Mouse (Mus musculus) midbrain, embryonic 13.5 days (tissue): ENCODE data around the gene Adgrd1. TPM values are rescaled to one million over a fixed set of nuclear protein-coding genes. Genes with fewer than 3 reads are reported as not detected.
A peak's percentile ranks its signal among the peaks of the same experiment; 100 is the strongest.

Experiments
- ATAC-seq: fragments of 200-750 bp; cut with Nextera tagmentation; 2 replicates; pipeline ENCODE4 v1.8.0; 2017; ENCODE audit warnings: mild to moderate bottlenecking, moderate TSS enrichment, moderate library complexity
- H3K27ac ChIP-seq: fragments of 300-500 bp; sonication (generic); 2 replicates; pipeline ENCODE4 v1.5.1; 2015; ENCODE audit warnings: inconsistent platforms, mild to moderate bottlenecking, moderate library complexity
- H3K27me3 ChIP-seq: fragments of 300-500 bp; sonication (generic); 2 replicates; pipeline ENCODE4 v1.6.1; 2015; ENCODE audit warnings: mild to moderate bottlenecking, inconsistent platforms
- H3K36me3 ChIP-seq: fragments of 300-500 bp; sonication (generic); 2 replicates; pipeline ENCODE4 v1.6.1; 2015; ENCODE audit warnings: mild to moderate bottlenecking, inconsistent platforms
- H3K4me1 ChIP-seq: fragments of 300-500 bp; sonication (generic); replicated peaks from 2 replicates; pipeline ENCODE4 v1.6.1; 2015; ENCODE audit warnings: inconsistent platforms
- H3K4me2 ChIP-seq: fragments of 300-500 bp; sonication (generic); replicated peaks from 2 replicates; pipeline ENCODE4 v1.6.1; 2015; ENCODE audit warnings: moderate library complexity, mild to moderate bottlenecking, inconsistent platforms
- H3K4me3 ChIP-seq: fragments of 300-500 bp; sonication (generic); replicated peaks from 2 replicates; pipeline ENCODE4 v1.5.1; 2015; ENCODE audit warnings: mild to moderate bottlenecking, inconsistent platforms
- H3K9ac ChIP-seq: fragments of 300-500 bp; sonication (generic); replicated peaks from 2 replicates; pipeline ENCODE4 v1.6.1; 2015; ENCODE audit warnings: mild to moderate bottlenecking, inconsistent platforms
- H3K9me3 ChIP-seq: fragments of 300-500 bp; sonication (generic); 2 replicates; pipeline ENCODE4 v1.6.1; 2016; ENCODE audit warnings: mild to moderate bottlenecking, inconsistent platforms
- WGBS: fragments of 180-500 bp; shearing (Covaris S2); methylation state at CpG from one replicate; pipeline ENCODE4 v1.1.7; 2015; 5-methylcytosine and 5-hydroxymethylcytosine counted together
- polyA plus RNA-seq: library from polyadenylated mRNA; unstranded; fragments of >200 nt; fragmentation: Nextera tagmentation; extraction: Ambion mirVana; gene quantifications from 2 replicates; pipeline ENCODE4 v1.2.1, GENCODE M21; 2015

The Adgrd1 gene
- polyA plus RNA-seq, 1 experiment from 2014 or later: 0.15 TPM

DNA sequence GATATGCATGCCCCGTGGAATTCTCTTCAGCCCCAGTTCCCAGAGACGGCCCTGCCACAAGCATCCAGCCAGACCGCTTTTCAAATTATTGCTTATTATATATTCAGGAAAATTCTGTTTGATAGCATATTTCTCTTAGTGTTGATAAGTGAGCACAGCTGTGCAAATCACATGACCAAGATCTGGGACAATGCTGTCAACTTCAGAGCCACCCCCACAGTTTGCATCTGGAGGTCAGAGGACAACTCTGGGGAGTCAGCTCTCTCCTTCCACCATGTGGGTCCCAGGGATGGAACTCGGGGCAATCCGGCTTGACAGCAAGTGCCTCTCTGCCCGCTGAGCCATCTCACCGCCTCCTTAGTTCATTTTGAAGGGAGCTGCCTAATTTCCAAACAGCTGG lies 69.0 kb downstream of the Adgrd1 start:
- no peak for ATAC-seq
- 78% methylated on average over 7 of the region's 7 CpGs for WGBS
- no peaks in the 10 kb centered on the region for H3K36me3 ChIP-seq
- no peak overlapping the region for H3K27ac ChIP-seq
- no peaks in the 10 kb centered on the region for H3K9me3 ChIP-seq
- no peak overlapping the region for H3K4me2 ChIP-seq
- H3K9ac ChIP-seq: no peak overlapping the region
- no peak overlapping the region for H3K4me3 ChIP-seq
- no peaks in the 10 kb centered on the region for H3K27me3 ChIP-seq
- peaks cover 12% of the 10 kb centered on the region for H3K4me1 ChIP-seq

DNA sequence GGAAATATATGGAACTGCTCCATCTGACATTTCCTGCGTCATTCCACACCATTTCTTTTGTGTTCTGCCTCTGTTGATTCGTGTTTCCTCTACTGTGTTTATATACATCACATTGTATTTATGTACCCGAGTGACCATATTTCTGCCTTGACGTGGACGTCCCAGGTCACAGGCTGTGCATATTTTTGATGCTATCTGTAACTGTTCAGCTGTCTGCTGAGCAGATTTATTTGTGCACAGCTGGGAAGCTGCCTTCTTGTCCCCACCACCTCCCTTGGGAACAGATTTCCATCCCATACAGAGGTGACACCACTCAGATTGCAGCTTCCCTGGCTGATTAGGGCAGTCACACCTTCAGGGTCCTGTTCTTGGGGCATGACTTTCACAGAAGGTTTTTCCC lies 72.5 kb downstream of the Adgrd1 start:
- Histone ChIP-seq H3K27ac (no peak overlapping the region), H3K27me3 (no peaks in the 10 kb centered on the region), H3K36me3 (no peaks in the 10 kb centered on the region), H3K4me1 (peaks cover 12% of the 10 kb centered on the region), H3K4me3 (no peak overlapping the region), H3K9ac (no peak overlapping the region), H3K9me3 (no peaks in the 10 kb centered on the region), H3K4me2 (no peak overlapping the region)
- 72% methylated on average over 5 of the region's 5 CpGs for WGBS
- ATAC-seq: no peak

DNA sequence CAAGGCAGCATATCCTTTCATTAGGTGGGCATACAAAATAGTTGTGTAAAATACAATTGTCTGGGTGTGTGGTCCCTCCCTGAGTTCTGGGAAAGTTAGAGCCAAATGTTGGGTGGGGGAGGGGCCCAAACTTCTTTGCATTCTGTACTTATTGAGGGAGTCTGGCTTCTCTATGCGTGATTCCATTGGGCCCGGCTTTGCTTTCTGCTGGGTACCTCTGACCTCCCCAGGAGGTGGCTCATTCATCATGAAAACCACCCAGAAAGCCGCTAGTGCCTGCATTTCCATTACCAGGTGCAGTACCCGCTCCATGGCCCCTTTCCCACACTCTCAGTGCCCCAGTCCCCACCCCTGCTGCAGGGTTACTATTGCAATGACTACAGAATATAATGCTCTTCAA lies 73.0 kb downstream of the Adgrd1 start:
- Histone ChIP-seq H3K4me2 (no peak overlapping the region), H3K27me3 (no peaks in the 10 kb centered on the region), H3K4me1 (peaks cover 12% of the 10 kb centered on the region), H3K27ac (peak overlapping the region; percentile 42; the same call in 1 of the 2 replicates), H3K9me3 (no peaks in the 10 kb centered on the region), H3K36me3 (no peaks in the 10 kb centered on the region), H3K4me3 (no peak overlapping the region), H3K9ac (no peak overlapping the region)
- 0 out of 2 replicates have a peak, but pooled peaks have one; percentile 27 for ATAC-seq
- 17% methylated on average over 4 of the region's 4 CpGs for WGBS

DNA sequence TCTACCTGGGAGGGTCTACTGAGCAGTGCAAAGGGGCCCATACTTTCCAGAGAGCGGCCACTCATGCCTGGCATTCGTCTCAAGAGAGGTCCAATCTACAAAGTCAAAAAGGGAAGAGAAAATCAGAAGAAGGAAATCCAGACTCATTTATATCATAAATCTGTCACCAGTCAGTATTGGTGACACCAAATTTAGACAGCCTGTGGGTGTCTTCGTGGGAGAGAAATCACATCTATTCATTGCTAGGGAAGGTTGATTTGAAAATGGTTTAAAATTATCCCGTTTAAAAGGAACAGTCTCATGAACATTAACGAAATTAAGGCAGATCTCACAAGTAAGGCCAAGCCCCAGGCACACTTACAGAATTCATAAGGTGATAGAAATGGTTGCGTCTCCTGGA lies 76.0 kb downstream of the Adgrd1 start:
- ATAC-seq: no peak
- H3K27me3 ChIP-seq: no peaks in the 10 kb centered on the region
- H3K4me3 ChIP-seq: no peak overlapping the region
- H3K27ac ChIP-seq: no peak overlapping the region
- H3K9me3 ChIP-seq: no peaks in the 10 kb centered on the region
- H3K9ac ChIP-seq: no peak overlapping the region
- H3K36me3 ChIP-seq: no peaks in the 10 kb centered on the region
- WGBS: 94% methylated on average over 6 of the region's 6 CpGs
- peaks cover 21% of the 10 kb centered on the region for H3K4me1 ChIP-seq
- no peak overlapping the region for H3K4me2 ChIP-seq

DNA sequence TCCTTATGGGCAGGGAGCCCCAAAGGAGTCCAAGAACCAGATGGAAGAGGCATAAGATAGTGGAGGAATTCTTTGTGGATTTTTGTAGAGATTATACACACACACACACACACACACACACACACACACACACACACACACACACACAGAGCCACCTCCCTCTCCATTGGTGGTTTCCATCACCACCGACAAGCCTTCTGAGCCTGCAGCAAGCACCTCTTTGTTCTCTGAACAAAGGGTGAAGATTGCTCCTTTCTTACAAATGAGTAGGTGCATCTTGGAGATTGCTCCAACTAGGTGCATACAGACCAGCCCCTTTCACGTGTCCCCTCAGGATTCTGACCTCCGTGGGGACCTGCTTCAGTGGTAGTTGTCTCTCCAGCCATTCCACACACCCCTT lies 79.4 kb downstream of the Adgrd1 start:
- Histone ChIP-seq H3K4me3 (no peak overlapping the region), H3K36me3 (no peaks in the 10 kb centered on the region), H3K27me3 (0 out of 2 replicates have a peak, but pooled peaks cover 2% of the 10 kb centered on the region), H3K4me2 (no peak overlapping the region), H3K9me3 (no peaks in the 10 kb centered on the region), H3K9ac (no peak overlapping the region), H3K27ac (no peak overlapping the region), H3K4me1 (peaks cover 9% of the 10 kb centered on the region; the same call in 1 of the 2 replicates)
- 14% methylated on average over 3 of the region's 3 CpGs for WGBS
- no peak for ATAC-seq

DNA sequence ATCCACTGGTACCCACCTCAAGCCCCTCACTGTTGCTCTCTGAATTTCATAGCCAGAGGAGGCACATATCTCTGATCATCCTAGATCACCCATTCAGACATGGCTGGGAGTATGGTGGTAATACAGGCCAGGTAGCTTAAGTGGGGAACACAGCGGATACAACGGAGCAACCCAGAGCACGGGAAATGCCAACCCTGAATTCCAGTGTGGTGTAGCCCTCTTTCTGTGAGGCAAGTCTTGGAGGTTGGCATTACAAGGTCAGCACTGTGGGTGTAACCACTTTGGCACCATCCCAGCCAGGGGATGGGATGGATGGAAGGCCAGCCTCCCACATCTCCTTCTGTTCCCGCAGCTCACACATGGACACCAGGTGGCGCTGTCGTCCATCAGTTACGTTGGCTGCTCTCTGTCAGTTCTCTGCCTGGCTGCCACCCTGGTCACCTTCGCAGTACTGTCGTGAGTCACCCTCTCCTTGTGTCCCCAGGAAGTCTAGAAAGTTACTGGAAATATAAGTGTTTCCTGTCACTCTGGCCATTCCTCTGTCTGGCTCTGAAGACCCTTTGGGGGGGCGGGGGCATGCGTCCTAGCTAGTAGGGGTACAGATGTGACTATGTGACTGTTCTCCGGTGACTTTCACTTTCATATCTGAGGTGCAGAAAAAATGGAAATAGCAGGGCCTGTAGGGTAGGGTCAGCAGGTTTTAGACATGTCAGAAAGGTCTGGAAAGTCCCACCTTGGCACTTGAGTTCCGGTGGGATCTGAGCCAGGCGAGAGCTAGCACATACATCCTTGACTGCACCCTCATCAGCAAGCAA lies 81.4 kb downstream of the Adgrd1 start:
- Histone ChIP-seq H3K9ac (no peak overlapping the region), H3K4me1 (peaks cover 16% of the 10 kb centered on the region), H3K36me3 (no peaks in the 10 kb centered on the region), H3K4me3 (no peak overlapping the region), H3K27me3 (0 out of 2 replicates have a peak, but pooled peaks cover 2% of the 10 kb centered on the region), H3K9me3 (no peaks in the 10 kb centered on the region), H3K4me2 (no peak overlapping the region), H3K27ac (no peak overlapping the region)
- 51% methylated on average over 14 of the region's 14 CpGs for WGBS
- peak; percentile 83 for ATAC-seq

DNA sequence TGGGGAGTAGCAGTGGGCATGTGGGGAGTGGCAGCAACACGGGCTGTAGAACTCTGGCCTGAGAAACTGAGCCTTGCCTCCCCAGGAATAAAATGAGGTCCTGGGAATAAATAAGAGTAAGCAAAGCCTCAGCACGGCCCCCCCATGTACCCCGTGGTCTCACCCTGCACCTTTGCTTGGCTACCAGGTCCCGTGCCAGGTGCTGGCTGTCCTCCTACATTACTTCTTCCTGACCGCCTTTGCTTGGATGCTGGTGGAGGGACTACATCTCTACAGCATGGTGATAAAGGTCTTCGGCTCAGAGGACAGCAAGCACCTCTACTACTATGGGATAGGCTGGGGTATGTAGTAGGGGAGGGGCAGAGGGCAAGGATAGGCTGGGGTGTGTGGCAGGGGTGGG lies 82.8 kb downstream of the Adgrd1 start:
- no peak overlapping the region for H3K9ac ChIP-seq
- H3K4me3 ChIP-seq: no peak overlapping the region
- H3K4me2 ChIP-seq: no peak overlapping the region
- peaks cover 21% of the 10 kb centered on the region for H3K4me1 ChIP-seq
- WGBS: 94% methylated on average over 6 of the region's 6 CpGs
- H3K27me3 ChIP-seq: peaks cover 2% of the 10 kb centered on the region; the same call in 1 of the 2 replicates
- no peak overlapping the region for H3K27ac ChIP-seq
- H3K9me3 ChIP-seq: no peaks in the 10 kb centered on the region
- ATAC-seq: no peak
- H3K36me3 ChIP-seq: no peaks in the 10 kb centered on the region

DNA sequence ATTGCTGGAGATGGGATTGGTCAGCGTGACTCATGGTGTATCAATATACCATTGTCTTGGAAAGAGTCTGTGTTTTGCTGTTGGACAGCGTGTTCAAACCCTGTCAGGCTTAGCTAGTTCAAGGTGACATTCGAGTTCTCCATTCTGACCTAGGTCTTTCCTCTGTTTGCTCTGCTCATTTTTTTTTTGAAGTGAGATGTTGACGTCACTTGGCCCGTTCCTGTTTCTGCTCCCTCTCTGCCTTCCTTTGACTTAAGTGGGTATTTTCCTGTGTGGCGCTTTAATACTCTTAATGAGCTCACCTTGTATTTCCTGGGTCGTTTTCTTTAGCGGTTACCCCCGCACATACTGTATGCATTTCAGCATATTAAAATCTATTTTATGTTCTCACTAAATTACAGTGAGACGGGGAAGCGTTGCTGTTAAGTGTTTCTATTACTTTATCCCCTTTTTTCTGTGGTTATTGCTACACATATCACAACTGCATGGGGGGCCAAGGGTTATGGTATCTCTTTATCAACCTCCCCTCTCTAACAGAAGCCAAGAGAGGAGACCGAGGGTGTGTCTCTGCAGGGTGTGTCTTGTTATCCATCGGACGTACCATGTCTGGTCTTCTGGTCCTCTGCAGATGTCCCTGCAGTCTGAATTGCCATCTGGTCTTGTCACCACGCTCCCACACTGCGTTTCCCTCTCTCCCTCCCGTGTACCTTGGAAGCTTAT lies 83.6 kb downstream of the Adgrd1 start:
- Histone ChIP-seq H3K27ac (no peak overlapping the region), H3K9ac (no peak overlapping the region), H3K4me3 (no peak overlapping the region), H3K4me1 (peaks cover 21% of the 10 kb centered on the region), H3K9me3 (no peaks in the 10 kb centered on the region), H3K36me3 (no peaks in the 10 kb centered on the region), H3K4me2 (no peak overlapping the region), H3K27me3 (peaks cover 2% of the 10 kb centered on the region; the same call in 1 of the 2 replicates)
- no peak for ATAC-seq
- 88% methylated on average over 17 of the region's 17 CpGs for WGBS

DNA sequence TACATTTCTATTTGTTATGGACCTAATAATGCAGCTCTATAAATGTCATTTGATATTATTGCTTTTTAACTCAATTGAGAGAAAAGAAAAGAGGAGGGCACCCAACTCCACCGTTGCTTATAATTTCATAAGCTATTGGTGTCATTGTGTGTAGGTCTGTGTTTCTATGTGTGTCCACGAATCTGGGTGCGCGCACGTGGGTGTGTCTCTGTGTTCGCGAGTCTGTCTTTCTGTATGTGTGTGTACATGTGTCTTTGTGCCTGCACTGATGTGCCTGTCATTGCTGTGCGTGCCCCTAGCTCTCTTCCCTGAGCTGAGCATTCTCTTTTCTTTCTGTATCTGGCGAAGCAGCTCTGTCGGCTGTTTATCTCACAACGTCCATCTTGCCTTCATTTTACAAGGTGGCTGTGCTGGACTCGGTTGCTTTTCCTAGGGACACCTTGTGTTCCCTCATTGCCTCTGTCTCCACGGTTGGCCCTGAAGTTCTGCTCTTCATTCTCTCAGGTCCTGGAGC lies 84.2 kb downstream of the Adgrd1 start:
- ATAC-seq: no peak
- H3K4me3 ChIP-seq: no peak overlapping the region
- no peak overlapping the region for H3K9ac ChIP-seq
- no peak overlapping the region for H3K4me2 ChIP-seq
- no peaks in the 10 kb centered on the region for H3K36me3 ChIP-seq
- H3K4me1 ChIP-seq: peaks cover 15% of the 10 kb centered on the region
- peaks cover 2% of the 10 kb centered on the region; the same call in 1 of the 2 replicates for H3K27me3 ChIP-seq
- H3K27ac ChIP-seq: no peak overlapping the region
- H3K9me3 ChIP-seq: no peaks in the 10 kb centered on the region
- WGBS: 90% methylated on average over 13 of the region's 13 CpGs

DNA sequence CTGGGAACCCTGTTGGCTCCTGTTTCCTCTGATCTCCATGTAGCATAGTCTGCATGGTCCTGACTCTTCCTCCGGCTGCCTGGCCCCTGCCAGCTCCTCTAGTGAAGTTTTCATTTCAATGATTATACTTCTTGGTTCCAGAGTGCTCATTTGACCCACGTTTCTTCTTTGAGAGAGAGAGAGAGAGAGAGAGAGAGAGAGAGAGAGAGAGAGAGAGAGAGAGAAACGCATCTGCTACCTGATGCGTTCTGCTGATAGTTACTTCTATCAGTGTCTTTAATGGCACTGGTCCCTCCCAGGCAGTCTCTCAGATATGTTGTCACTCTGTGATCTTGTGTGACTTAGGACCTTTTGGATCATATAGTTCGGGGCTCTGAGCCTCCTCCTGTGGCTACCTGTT lies 84.9 kb downstream of the Adgrd1 start:
- H3K4me3 ChIP-seq: no peak overlapping the region
- no peaks in the 10 kb centered on the region for H3K9me3 ChIP-seq
- 71% methylated on average over 5 of the region's 5 CpGs for WGBS
- no peaks in the 10 kb centered on the region for H3K36me3 ChIP-seq
- peaks cover 12% of the 10 kb centered on the region; the same call in 1 of the 2 replicates for H3K4me1 ChIP-seq
- H3K27me3 ChIP-seq: peaks cover 2% of the 10 kb centered on the region; the same call in 1 of the 2 replicates
- no peak for ATAC-seq
- no peak overlapping the region for H3K4me2 ChIP-seq
- H3K9ac ChIP-seq: no peak overlapping the region
- no peak overlapping the region for H3K27ac ChIP-seq

DNA sequence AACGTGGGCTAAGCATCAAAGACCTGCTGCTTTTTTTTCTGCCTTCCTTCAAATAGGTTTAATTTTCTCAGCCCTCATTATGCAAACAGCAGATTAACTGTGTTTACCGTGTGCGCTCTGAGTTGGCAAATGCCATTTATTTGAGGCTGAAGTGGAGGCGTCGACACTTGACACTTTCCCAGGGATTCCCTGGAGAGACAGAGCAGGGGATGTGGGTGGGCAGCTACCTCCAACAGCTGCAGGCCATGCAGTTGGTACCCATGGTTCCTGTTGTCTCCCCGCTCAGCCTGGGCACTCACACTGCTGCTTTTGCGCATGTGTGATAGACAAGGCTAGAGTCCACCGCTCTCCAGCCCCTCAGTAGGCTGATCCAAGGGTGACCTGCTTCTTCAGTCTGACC lies 86.0 kb downstream of the Adgrd1 start:
- WGBS: 37% methylated on average over 8 of the region's 8 CpGs
- peaks cover 2% of the 10 kb centered on the region; the same call in 1 of the 2 replicates for H3K27me3 ChIP-seq
- no peak overlapping the region for H3K4me2 ChIP-seq
- ATAC-seq: no peak
- no peaks in the 10 kb centered on the region for H3K9me3 ChIP-seq
- no peak overlapping the region for H3K27ac ChIP-seq
- peaks cover 12% of the 10 kb centered on the region; the same call in 1 of the 2 replicates for H3K4me1 ChIP-seq
- no peak overlapping the region for H3K9ac ChIP-seq
- no peaks in the 10 kb centered on the region for H3K36me3 ChIP-seq
- no peak overlapping the region for H3K4me3 ChIP-seq

DNA sequence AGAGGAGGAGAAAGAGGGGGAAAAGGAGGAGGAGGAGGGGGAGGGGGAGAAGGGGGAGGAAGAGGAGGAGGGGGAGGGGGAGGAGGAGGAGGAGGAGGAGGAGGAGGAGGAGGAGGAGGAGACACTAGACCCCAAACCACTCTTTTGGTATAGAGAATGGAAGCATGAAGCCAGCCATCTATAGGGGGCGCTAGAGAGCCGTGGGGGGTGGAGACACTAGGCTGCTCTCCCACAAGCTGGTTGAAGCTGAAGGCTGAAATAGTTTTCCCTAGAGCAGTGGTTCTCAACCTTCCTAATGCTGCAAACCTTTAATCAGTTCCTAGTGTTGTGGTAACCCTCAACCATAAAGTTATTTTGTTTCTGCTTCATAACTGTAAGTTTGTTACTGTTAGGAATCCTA lies 89.7 kb downstream of the Adgrd1 start:
- no peak overlapping the region for H3K4me3 ChIP-seq
- no peaks in the 10 kb centered on the region for H3K9me3 ChIP-seq
- H3K36me3 ChIP-seq: no peaks in the 10 kb centered on the region
- no peak overlapping the region for H3K27ac ChIP-seq
- no peaks in the 10 kb centered on the region; the same call in 1 of the 2 replicates for H3K27me3 ChIP-seq
- 8% methylated on average over 2 of the region's 2 CpGs for WGBS
- no peak overlapping the region for H3K9ac ChIP-seq
- no peak for ATAC-seq
- H3K4me1 ChIP-seq: peaks cover 24% of the 10 kb centered on the region
- H3K4me2 ChIP-seq: no peak overlapping the region
